Mouse (Mus musculus): Measurements from ENCODE around the gene Spa17. TPM values are rescaled to one million over a fixed set of nuclear protein-coding genes. Genes with fewer than 3 reads are reported as not detected.
A peak's percentile ranks its signal among the peaks of the same experiment; 100 is the strongest.

The Spa17 gene
- total and polyA plus RNA-seq, 2 experiments = 0.13 to 0.55 TPM

GRCm38 (mm10) chr9:37616770-37617169 is 3.2 kb upstream of the Spa17 start:
- H3K27ac ChIP-seq (replicated peaks; ENCODE audit: insufficient read depth, low read depth, low read length) = no peak overlapping the region

DNA sequence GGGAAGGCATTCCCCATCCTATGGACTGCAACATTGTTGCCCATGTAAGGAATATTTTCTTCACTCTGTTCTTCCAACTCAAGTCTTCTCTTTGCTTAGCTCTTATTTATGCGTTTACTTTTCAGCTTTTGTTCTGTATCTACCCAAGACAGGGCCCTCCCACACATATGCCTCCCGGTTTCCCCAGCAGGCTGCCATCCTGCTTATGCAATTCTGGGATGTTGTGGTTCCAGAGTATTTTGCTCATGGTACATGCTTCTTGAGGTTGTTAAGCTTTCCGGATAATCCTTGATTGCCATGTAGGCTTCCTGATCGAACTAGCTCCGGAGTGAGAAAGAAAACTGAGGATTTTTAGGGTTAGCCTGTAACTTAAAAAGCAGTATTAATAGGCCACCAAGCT is 1.7 kb upstream of the Spa17 start:
- H3K27me3 ChIP-seq (ENCODE audit: control insufficient read depth, insufficient read depth, low read length) = no peaks in the 10 kb centered on the region
- no peaks in the 10 kb centered on the region; the same call in 1 of the 2 replicates for H3K4me1 ChIP-seq (ENCODE audit: control insufficient read depth, insufficient read depth, low read length)
- H3K27ac ChIP-seq (replicated peaks; ENCODE audit: insufficient read depth, low read depth, low read length) = no peak overlapping the region
- H3K36me3 ChIP-seq (ENCODE audit: control insufficient read depth, insufficient read depth, low read length) = peaks cover 4% of the 10 kb centered on the region
- H3K4me3 ChIP-seq (ENCODE audit: insufficient read depth, low read depth, low read length) = no peak overlapping the region
- no peak for TF ChIP-seq POLR2A (IDR thresholded peaks at IDR 0.05; ENCODE audit: extremely low read depth, insufficient read depth, low read length)
- TF ChIP-seq CTCF (IDR thresholded peaks at IDR 0.05; ENCODE audit: low read depth, low read length) = no peak
- H3K79me2 ChIP-seq (ENCODE audit: control insufficient read depth, insufficient read depth, low read length) = peaks cover 6% of the 10 kb centered on the region; the same call in 1 of the 2 replicates
- H3K9ac ChIP-seq (ENCODE audit: low read depth, low read length) = no peak overlapping the region
- DNase-seq (ENCODE audit: extremely low read depth, low read depth, low spot score) = no peak
- WGBS = 73% methylated on average over 5 of the region's 5 CpGs

More at GRCm38 (mm10) chr9:37616770-37617169, 3.2 kb upstream of the Spa17 start:
- no peaks in the 10 kb centered on the region for H3K27me3 ChIP-seq (ENCODE audit: control insufficient read depth, insufficient read depth, low read length)
- H3K36me3 ChIP-seq (ENCODE audit: control insufficient read depth, insufficient read depth, low read length) = peaks cover 4% of the 10 kb centered on the region
- no peak overlapping the region for H3K4me3 ChIP-seq (ENCODE audit: insufficient read depth, low read depth, low read length)
- no peaks in the 10 kb centered on the region; the same call in 1 of the 2 replicates for H3K4me1 ChIP-seq (ENCODE audit: control insufficient read depth, insufficient read depth, low read length)
- TF ChIP-seq POLR2A (IDR thresholded peaks at IDR 0.05; ENCODE audit: extremely low read depth, insufficient read depth, low read length) (no peak), CTCF (IDR thresholded peaks at IDR 0.05; ENCODE audit: low read depth, low read length) (peak; percentile 64)
- WGBS = 54% methylated on average over 2 of the region's 2 CpGs
- peak; percentile 43 for DNase-seq (ENCODE audit: extremely low read depth, low read depth, low spot score)
- no peak overlapping the region for H3K9ac ChIP-seq (ENCODE audit: low read depth, low read length)
- peaks cover 6% of the 10 kb centered on the region; the same call in 1 of the 2 replicates for H3K79me2 ChIP-seq (ENCODE audit: control insufficient read depth, insufficient read depth, low read length)

DNA sequence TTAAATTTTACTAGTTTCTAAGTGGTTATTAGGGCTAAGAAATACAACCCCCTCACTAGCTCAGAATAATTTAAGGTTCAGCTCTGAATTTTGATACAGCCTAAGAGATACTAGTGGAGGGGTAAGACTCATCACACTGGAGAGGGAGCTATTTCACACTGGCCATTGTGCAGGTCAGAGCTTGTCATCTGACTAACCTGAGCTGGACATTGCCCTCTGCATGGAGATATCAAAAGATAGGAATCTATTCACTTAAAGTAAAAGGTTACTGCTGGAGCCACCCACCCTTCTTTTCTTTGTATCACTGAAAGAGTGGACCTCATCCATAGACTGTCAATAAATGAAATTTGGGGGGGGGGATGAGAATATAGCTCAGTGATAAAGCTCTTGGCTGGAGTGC is 794 bp upstream of the Spa17 start:
- peak overlapping the region; percentile 55 for H3K27ac ChIP-seq (replicated peaks; ENCODE audit: insufficient read depth, low read depth, low read length)
- 0 out of 2 replicates have a peak overlapping the region, but pooled peaks have one; percentile 54 for H3K4me3 ChIP-seq (ENCODE audit: insufficient read depth, low read depth, low read length)
- H3K36me3 ChIP-seq (ENCODE audit: control insufficient read depth, insufficient read depth, low read length) = peaks cover 4% of the 10 kb centered on the region
- H3K9ac ChIP-seq (ENCODE audit: low read depth, low read length) = no peak overlapping the region
- no peaks in the 10 kb centered on the region for H3K27me3 ChIP-seq (ENCODE audit: control insufficient read depth, insufficient read depth, low read length)
- peak; percentile 76 for DNase-seq (ENCODE audit: extremely low read depth, low read depth, low spot score)
- no peaks in the 10 kb centered on the region; the same call in 1 of the 2 replicates for H3K4me1 ChIP-seq (ENCODE audit: control insufficient read depth, insufficient read depth, low read length)
- H3K79me2 ChIP-seq (ENCODE audit: control insufficient read depth, insufficient read depth, low read length) = peaks cover 6% of the 10 kb centered on the region; the same call in 1 of the 2 replicates
- TF ChIP-seq CTCF (IDR thresholded peaks at IDR 0.05; ENCODE audit: low read depth, low read length) (no peak), POLR2A (IDR thresholded peaks at IDR 0.05; ENCODE audit: extremely low read depth, insufficient read depth, low read length) (no peak)

DNA sequence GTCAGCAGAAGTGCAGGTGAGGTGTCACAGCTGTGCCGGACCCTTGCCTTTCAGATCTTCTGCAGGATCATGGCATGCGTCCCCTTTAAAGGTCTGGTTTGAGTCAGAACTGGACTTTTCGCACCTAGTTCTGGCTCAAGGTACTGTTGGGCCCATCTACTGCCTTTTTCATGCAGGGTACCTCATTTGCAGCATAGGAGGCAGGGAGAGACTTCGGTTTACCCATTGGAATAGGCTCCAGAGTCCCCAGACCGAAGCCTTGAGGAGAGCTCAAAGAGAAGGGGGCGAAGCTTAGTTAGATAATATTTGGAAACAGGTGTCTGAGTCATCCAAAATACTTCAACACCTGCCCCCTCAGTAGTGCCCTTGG is 374 bp upstream of the Spa17 start:
- Histone ChIP-seq H3K27ac (replicated peaks; ENCODE audit: insufficient read depth, low read depth, low read length) (peak overlapping the region; percentile 55), H3K9ac (ENCODE audit: low read depth, low read length) (peak overlapping the region; percentile 58), H3K79me2 (ENCODE audit: control insufficient read depth, insufficient read depth, low read length) (peaks cover 6% of the 10 kb centered on the region; the same call in 1 of the 2 replicates), H3K4me1 (ENCODE audit: control insufficient read depth, insufficient read depth, low read length) (no peaks in the 10 kb centered on the region; the same call in 1 of the 2 replicates), H3K4me3 (ENCODE audit: insufficient read depth, low read depth, low read length) (peak overlapping the region; percentile 54), H3K27me3 (ENCODE audit: control insufficient read depth, insufficient read depth, low read length) (no peaks in the 10 kb centered on the region), H3K36me3 (ENCODE audit: control insufficient read depth, insufficient read depth, low read length) (peaks cover 4% of the 10 kb centered on the region)
- WGBS = 9% methylated on average over 6 of the region's 6 CpGs
- no peak for DNase-seq (ENCODE audit: extremely low read depth, low read depth, low spot score)
- TF ChIP-seq CTCF (IDR thresholded peaks at IDR 0.05; ENCODE audit: low read depth, low read length) = no peak
- no peak for TF ChIP-seq POLR2A (IDR thresholded peaks at IDR 0.05; ENCODE audit: extremely low read depth, insufficient read depth, low read length)

- no peaks in the 10 kb centered on the region for H3K27me3 ChIP-seq (ENCODE audit: control insufficient read depth, insufficient read depth, low read length)
- DNase-seq (ENCODE audit: extremely low read depth, low read depth, low spot score) = no peak
- H3K4me1 ChIP-seq (ENCODE audit: control insufficient read depth, insufficient read depth, low read length) = no peaks in the 10 kb centered on the region; the same call in 1 of the 2 replicates
- no peak overlapping the region for H3K27ac ChIP-seq (replicated peaks; ENCODE audit: insufficient read depth, low read depth, low read length)
- TF ChIP-seq POLR2A (IDR thresholded peaks at IDR 0.05; ENCODE audit: extremely low read depth, insufficient read depth, low read length) (no peak), CTCF (IDR thresholded peaks at IDR 0.05; ENCODE audit: low read depth, low read length) (no peak)
- H3K36me3 ChIP-seq (ENCODE audit: control insufficient read depth, insufficient read depth, low read length) = no peaks in the 10 kb centered on the region
- no peak overlapping the region for H3K9ac ChIP-seq (ENCODE audit: low read depth, low read length)
- WGBS = 87% methylated on average over 4 of the region's 4 CpGs
- no peak overlapping the region for H3K4me3 ChIP-seq (ENCODE audit: insufficient read depth, low read depth, low read length)
- no peaks in the 10 kb centered on the region for H3K79me2 ChIP-seq (ENCODE audit: control insufficient read depth, insufficient read depth, low read length)
Observed at GRCm38 (mm10) chr9:37609558-37609957, 4.0 kb downstream of the Spa17 start.

GRCm38 (mm10) chr9:37605089-37605488 is 8.4 kb downstream of the Spa17 start:
- Histone ChIP-seq H3K4me1 (ENCODE audit: control insufficient read depth, insufficient read depth, low read length) (no peaks in the 10 kb centered on the region), H3K9ac (ENCODE audit: low read depth, low read length) (no peak overlapping the region), H3K27me3 (ENCODE audit: control insufficient read depth, insufficient read depth, low read length) (no peaks in the 10 kb centered on the region), H3K36me3 (ENCODE audit: control insufficient read depth, insufficient read depth, low read length) (no peaks in the 10 kb centered on the region), H3K79me2 (ENCODE audit: control insufficient read depth, insufficient read depth, low read length) (no peaks in the 10 kb centered on the region), H3K27ac (replicated peaks; ENCODE audit: insufficient read depth, low read depth, low read length) (no peak overlapping the region), H3K4me3 (ENCODE audit: insufficient read depth, low read depth, low read length) (no peak overlapping the region)
- WGBS = 90% methylated on average over 3 of the region's 3 CpGs
- TF ChIP-seq POLR2A (IDR thresholded peaks at IDR 0.05; ENCODE audit: extremely low read depth, insufficient read depth, low read length) = no peak
- no peak for TF ChIP-seq CTCF (IDR thresholded peaks at IDR 0.05; ENCODE audit: low read depth, low read length)
- no peak for DNase-seq (ENCODE audit: extremely low read depth, low read depth, low spot score)

All from liver, adult 2 months (tissue).